Mouse (Mus musculus): ENCODE data around the gene Nectin3.

Gene Nectin3

GRCm38 (mm10) chr16:46498421-46498789 lies at the start of gene Nectin3:
Gene Nectin3, minus strand, starts transcription at chr16:46498525.
- in situ Hi-C loops (cut with MboI, MseI), result no loop called here

- in situ Hi-C loops (cut with MboI, MseI), result no loop called here
Measured at GRCm38 (mm10) chr16:46538092-46538491, 39.8 kb upstream of the Nectin3 start.

DNA sequence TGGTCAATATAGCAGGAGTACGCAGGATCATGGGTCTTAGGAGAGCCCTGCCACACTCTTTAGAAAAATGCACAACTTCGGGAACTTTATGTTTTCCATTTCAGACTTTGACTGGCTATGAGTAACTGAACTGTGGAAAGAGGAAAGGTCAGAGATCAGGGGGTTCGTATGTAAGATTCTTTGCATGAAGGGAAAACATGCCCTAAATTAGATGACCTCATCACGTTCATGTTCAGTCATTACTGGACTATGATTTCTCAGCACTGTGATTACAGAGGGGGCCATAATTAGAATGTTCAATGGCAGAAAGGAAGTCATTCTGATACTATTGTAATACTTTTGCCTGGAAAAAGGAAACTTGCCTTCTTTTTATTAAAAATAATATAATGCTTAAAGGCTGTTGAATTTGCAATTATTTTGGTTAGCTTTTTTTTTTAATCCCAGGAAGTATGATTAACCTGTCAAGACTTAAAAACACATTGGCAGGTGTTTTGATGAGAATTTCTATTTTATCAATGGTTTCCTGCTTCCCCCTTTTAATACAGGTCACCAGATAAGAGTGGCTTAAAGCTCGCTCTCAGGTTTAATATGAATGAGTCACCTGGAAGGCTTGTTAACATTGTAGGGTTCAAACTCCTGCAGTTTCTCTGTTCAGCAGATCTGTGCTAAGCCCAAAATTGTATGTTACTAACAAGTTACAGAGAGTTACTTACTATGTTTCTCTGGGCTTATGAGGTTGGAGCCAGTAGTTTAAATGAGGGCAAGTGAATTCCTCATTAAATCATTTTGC lies 34.3 kb upstream of the Nectin3 start:
- in situ Hi-C loops (cut with MboI, MseI), result no loop called here

DNA sequence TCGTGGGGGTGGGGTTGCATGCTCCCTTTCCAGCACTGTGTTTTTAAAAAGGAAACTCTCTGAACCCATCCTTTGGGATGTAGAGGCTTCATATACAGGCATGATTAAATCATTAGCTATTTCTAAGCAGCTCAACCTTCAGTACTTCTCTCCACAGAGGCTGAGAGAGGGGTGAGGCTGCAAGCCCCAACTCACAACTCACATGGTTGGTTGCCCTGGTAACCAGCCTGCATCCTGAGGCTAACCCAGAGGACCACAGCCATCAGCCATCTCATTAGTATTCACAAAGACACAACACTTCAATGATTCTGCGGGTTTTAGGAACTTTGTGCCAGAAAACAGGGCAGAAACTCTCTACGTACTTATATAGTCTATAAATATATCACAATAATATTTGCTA lies 32.7 kb upstream of the Nectin3 start:
- in situ Hi-C loops (cut with MboI, MseI), result no loop called here

DNA sequence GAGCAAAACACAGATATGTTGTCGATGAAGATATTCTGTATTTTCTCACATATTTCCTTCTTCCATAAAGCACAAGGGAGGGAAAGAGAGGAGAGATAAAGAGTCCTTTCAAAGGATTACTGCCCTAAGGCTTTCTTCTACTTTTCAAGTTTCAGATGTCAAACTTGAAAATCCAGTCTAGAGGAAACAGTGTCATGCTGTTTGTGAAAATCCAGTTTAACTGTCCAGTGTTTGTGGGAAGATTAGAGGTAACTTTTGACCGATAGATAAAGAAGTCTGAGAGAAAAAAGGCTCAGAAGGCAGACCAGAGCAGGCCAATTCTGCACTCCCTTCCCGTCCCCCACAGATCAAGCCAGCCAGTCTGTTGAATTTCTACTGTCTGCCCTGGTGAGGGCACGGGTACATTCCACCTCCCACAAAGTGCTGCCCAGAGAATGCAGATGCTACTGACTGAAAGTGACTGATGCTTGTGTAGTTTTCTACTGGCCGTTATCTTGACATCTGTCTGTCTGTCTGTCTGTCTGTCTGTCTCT lies 22.6 kb upstream of the Nectin3 start:
- in situ Hi-C loops (cut with MboI, MseI), result no loop called here

GRCm38 (mm10) chr16:46519606-46520005 lies 21.3 kb upstream of the Nectin3 start:
- in situ Hi-C loops (cut with MboI, MseI), result no loop called here

DNA sequence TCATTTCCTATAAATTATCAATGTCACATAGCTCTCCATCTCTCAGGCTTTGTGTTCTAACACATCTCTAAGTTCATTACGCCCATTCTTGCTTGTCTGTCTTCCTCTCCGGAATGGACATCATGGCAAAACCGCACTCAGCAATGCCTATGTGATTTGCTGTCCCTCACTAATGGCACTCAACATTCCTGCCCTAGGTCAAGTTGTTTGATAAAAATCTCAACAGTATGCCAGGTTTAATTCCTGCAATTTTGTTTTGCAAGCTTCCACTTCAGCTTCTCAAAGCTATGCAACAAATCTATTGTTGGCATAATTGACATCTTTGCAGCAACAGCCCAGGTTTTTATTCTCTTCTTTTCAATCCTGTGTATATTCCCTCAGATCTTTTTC lies 9.6 kb upstream of the Nectin3 start:
- in situ Hi-C loops (cut with MboI, MseI), result loop anchor here (5.0 kb wide), 1 partner anchor 381 kb away; no protein-coding TSS in a partner anchor

DNA sequence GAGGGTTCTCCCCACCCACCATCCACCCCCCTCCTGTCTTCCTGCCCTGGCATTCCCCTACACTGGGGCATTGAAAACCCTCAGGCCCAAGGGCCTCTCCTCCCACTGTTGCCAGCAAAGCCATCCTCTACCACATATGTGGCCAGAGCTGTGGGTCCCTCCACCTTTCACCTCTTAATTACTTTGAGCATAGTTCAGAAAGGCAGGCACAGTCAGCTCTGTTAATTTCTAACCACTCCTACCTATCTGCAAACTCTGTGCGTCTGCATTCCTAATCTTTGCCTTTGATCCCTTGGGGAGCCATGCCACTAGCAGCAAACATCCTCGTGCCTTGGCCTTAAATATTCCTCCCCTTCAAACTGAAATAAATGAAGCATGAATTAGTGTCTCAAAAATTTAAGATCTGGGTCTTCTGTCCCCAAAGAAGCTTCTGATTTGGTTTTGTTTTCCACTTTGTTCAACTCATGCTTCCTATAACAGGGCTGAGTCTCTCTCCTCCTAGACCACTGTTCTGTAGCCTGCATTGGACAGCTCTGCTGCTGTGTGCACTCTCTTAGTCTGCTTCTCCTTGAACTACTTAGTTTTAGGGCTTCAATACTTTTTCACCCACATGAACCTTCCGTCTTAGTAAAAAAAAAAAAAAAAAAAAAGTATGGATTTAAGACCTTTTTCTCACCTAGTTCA lies 9.1 kb upstream of the Nectin3 start:
- in situ Hi-C loops (cut with MboI, MseI), result loop anchor here (5.0 kb wide), 1 partner anchor 380 kb away; no protein-coding TSS in a partner anchor

DNA sequence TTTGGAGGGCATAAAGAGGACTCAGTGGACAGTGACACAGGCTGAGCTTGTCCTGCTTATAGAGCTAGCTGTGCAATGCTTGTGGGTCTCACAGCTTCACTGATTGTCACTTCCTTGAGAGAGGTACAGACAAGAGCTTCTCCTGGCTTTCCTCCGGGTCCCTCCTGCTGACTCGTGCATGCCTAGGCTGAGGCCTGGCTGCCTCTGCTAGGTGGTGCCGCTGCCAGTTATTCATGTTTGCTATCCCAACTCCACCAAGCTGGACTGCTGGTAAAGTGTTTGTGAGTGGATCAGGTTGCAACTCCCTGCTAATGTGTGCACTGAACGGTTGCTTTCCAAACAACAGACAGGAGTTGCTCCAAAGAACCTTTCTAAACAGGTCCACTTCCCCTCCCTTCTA lies 5.7 kb upstream of the Nectin3 start:
- in situ Hi-C loops (cut with MboI, MseI), result no loop called here

DNA sequence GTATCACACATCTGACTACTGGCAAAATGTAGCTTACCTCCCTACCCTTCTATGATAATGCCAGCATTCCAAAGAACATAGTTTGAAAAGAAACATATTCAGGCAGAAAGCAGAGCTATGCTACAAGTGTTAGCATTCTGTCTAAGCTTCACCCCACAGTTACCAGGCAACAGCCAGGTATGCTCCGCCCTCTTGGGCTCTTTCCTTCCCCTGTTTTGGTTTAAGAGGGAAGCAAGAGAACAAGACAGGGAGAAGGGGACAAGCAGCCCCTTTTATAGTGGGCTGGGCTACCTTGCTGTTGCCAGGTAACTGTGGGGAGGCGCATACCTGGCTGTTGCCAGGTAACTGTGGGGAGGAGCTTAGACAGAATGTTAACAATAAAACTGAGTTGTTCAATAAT lies 4.0 kb upstream of the Nectin3 start:
- in situ Hi-C loops (cut with MboI, MseI), result no loop called here

DNA sequence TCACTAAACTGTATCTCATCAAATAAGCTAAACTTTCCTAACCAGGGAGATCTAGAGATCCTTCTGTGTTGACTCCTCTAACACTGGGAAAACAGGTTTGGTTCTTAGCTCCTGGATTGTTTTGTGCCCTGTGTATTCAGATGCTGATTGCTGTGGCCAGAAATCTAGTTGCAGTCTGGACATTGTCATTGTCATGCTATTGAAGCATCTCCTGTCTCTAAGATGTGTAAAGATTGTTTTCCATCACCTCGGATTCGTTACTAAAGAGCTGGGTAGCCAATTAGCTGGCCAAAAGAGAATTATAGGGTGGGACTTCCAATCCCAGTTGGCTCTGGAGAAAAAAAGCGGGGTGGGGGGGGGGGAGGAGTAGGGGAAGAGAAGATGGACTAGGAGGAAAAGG lies 2.4 kb upstream of the Nectin3 start:
- in situ Hi-C loops (cut with MboI, MseI), result no loop called here

DNA sequence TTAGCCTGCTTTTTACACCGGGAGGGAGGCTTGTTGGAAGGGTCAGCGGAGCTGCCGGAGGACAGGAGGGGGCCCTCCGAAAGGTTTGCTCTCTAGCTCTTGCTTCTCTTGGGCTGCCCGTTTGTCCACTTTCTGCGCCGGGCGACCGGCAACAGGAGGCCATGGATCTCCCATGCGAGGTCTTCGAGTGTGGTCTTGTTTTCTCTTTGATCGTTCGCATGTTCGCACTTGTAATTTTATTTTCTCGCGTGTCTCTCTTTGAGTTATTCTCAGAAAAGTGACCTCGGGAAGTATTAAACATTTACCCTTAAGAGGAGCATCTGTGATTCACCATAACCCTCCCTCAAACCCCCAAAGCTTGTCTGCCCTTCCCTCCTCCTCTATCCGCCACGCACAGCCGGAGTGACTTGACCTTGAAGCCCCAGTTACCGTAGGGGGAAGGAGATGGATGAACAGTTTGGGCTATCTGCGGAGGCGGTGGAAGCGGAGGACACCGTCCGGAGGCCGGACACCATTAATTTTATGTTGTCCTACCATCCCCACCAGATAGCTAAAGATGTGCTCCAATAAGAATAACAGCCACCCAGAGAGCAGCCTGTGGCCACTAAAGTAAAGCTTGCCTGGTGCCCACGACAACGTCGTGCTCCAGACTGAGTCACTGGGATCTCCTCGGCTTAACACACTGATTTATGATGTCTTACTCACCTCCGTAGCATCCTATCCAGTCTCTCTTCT lies 472 bp downstream of the Nectin3 start:
- in situ Hi-C loops (cut with MboI, MseI), result no loop called here

DNA sequence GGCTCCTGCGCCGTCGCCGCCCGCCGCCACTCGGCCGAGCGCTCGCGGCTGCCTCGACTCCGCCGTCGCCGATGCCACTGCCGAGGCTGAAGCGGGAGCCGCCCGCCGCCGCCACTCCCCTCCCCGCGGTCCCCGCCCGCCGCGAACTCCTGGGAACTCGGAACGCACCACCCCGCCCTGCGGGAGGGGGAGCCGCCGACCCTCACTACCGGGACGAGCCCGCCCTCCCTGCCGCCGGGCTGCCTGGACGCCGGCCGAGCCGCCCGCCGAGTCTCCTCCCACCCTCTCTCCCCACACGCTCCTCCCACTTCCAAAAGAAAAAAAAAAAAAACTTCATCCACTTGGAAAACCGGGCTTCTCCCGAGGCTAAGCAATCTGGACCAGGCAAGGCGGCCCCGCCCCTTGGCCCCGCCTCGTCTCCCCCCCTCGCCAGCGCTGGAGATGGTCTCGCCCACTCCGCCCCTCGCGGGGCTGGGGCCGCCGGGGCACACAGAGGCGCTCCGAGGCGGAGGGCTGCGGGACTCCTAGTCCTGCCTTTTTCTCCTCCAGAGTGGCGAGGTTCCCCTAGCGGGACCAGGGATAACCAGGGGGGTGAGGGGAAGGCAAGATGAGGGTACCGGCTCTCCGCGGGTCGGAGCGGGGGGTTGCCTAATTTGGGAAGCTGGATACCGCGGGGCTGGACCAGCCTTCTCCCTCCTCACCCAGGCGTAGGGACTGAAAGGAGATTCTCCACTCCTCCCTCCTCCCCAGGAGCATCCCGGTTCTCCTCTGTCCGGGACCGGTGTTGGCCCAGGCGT lies 1.2 kb downstream of the Nectin3 start:
- in situ Hi-C loops (cut with MboI, MseI), result no loop called here

GRCm38 (mm10) chr16:46496031-46496868 lies 2.1 kb downstream of the Nectin3 start:
- in situ Hi-C loops (cut with MboI, MseI), result no loop called here

- in situ Hi-C loops (cut with MboI, MseI), result no loop called here
Measured at GRCm38 (mm10) chr16:46495201-46495600, 3.1 kb downstream of the Nectin3 start.

GRCm38 (mm10) chr16:46487436-46488097 lies 10.8 kb downstream of the Nectin3 start:
- in situ Hi-C loops (cut with MboI, MseI), result no loop called here

DNA sequence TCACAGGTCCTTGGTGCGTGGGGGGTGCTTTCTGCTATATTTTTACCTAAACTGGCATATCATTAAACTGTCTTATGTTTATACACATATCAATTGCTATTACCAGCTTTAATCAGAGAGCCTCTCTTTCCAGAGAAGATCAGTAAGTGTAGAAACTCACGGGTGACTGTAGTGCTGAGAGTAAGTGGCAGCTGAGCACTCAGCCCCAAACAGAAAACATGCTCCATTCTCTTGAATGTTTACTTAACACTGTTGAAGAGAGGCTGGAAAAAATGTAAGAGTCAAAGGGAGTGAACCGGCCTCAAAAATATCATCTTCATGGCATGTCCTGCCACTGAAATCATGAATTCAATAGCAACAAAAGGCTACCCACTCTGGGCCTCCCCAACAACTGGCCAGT lies 21.0 kb downstream of the Nectin3 start:
- in situ Hi-C loops (cut with MboI, MseI), result no loop called here

DNA sequence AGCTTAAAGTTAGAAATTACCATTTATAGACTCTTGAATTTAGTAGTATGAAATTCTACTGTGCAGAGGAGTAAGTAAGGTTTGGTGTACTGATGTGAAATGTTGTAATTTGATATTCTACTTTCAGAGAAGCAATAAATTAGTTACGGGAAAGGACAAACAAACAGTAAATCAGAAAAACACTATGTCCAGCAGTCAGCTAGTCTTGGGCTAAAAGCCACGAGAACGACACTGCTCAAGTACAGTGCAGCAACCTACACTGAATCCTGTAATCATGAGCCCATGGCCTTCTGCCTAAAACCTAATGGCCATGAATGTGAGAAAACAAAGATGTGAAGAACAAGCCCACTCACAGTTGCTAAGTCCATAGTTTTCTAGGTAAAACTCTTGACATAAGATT lies 46.9 kb downstream of the Nectin3 start:
- in situ Hi-C loops (cut with MboI, MseI), result no loop called here

GRCm38 (mm10) chr16:46449013-46449412 lies 49.3 kb downstream of the Nectin3 start:
- in situ Hi-C loops (cut with MboI, MseI), result no loop called here

DNA sequence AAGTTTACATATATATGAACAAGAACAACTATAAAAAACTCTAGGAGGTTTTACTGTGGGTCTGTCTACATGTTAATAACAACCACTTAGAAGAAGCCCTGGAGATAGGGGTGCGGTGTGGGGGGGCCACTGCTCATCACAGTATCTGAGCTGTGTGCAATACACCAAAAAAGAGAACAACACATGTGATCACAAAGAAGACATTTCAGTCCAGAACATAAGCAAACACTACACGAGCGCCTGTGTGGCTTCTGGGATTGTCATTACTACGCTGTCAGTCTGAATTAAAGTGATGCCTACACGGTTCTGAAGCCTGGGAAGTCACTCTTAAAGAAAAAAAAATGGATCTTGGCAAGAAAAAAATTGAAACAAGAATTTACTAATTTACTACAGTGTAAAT lies 67.0 kb downstream of the Nectin3 start:
- in situ Hi-C loops (cut with MboI, MseI), result no loop called here
